Mouse (Mus musculus) induced T-regulatory cell, adult 2 months (primary cell): ENCODE data around the gene Tulp2.

Source experiments
- DNase-seq: peaks from one replicate; pipeline ENCODE4 v3.0.0-alpha.2; 2012; ENCODE audit warnings: low read depth

Tulp2 gene

GRCm38 (mm10) chr7:45521728-45522184 is 40.1 kb downstream of the Tulp2 start:
- DNase-seq = peak; percentile 98

GRCm38 (mm10) chr7:45522194-45522752 is 40.6 kb downstream of the Tulp2 start:
- DNase-seq = no peak

DNA sequence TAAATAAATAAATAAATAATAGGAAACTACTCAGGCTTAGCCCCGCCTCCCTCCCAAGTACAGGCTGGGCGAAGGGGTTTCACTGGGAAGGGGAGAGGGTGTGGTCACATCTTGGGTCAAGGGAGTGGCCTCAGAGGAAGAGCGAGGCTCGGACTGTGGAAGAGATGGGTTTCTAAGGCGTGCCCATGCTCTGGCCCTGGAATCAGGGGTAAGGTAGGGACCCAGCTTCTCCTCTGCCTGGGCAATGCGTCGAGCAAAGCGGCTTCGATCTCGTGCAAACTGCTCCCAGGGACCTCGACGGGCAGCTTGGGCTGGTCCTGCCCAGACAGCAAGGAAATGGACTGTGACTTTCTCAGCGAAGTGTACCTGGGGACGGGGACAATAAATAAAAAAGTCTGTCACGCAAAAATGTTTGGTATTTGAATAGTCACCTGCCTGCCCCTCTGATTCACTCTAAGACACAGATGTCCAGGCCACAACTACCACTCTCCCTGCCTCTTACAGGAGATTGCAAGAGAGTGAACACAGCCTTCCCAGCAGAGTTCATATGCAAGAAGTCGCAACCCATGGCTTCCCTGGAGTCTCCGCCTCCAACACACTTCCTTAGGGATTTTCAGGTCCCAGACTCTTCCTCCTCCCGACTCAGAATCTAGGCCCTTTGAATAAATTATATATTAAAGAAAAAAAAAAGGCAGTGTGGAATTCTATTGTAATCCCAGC is 41.4 kb downstream of the Tulp2 start:
- DNase-seq = peak; percentile 52

DNA sequence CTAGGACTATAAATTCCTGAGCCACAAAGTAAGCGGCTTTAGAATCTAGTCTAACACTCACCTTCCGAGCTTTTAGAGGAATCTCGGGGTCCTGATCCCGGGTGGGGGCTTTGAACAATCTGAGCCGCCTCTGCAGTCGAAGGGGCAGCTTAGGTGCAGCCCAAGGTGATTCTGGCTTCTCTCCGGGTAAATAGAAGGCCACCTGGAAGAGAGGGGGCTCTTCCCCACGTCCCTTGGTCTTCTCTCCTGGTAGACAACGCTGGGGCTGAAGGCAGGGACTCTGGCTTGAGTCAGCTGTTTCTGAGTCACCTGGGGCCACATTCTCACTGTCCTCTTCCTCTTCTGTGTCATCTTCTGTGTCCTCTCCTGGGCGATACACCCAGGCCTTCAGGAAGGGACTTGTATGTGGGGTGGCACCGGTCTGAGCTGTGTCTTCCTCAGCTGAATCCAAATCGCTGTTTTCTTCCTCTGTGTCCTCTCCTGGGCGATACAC is 42.0 kb downstream of the Tulp2 start:
- DNase-seq = peak; percentile 40

- DNase-seq = peak; percentile 64
Measured at GRCm38 (mm10) chr7:45524841-45525621, 43.4 kb downstream of the Tulp2 start.

- peak; percentile 98 for DNase-seq
Measured at GRCm38 (mm10) chr7:45525809-45526473, 44.3 kb downstream of the Tulp2 start, which contains the start of the genes Ppp1r15a and Plekha4. Gene Ppp1r15a, minus strand, starts transcription at chr7:45526268. Gene Plekha4, plus strand, starts transcription at chr7:45526330.

DNA sequence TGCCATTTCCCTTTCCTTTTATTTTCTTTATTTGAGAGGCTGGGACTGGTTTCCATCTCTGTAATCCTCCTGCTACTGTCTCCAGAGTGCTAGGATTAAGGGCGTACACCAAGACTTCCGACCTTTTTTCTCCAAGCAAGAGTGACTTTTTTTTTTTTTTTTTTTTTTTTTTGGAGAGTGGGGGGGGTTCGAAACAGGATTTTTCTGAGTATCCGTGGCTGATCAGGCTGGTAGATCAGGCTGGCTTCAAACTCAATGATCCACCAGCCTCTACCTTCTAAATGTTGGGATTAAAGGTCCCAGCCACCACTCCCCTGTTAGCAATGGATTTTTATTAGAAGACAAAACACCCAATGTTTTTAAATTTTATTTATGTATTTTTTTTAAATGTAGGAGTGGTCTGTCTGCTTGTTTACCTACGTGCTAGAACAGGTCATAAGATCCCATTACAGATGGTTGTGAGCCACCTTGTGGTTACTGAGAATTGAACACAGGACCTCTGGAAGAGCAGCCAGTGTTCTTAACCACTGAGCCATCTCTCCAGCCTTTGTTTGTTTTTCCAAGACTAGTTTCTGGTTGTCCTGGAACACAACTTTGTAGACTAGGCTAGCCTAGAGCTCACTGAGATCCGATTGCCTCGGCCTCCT is 44.9 kb downstream of the Tulp2 start:
- peak; percentile 83 for DNase-seq

DNA sequence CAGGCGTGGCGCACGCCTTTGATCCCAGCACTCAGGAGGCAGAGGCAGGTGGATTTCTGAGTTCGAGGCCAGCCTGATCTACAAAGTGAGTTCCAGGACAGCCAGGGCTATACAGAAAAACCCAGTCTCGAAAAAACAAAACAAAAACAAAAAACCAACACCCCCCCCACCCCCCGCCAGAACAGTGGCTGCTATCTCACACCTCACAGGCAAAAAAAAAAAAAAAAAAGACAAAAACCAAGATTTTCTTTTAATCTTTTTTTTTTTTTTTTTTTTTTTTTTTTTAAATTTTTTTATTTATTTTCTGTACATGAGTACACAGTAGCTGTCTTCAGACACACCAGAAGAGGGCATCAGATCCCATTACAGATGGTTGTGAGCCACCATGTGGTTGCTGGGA is 45.5 kb downstream of the Tulp2 start:
- DNase-seq = peak; percentile 70

DNA sequence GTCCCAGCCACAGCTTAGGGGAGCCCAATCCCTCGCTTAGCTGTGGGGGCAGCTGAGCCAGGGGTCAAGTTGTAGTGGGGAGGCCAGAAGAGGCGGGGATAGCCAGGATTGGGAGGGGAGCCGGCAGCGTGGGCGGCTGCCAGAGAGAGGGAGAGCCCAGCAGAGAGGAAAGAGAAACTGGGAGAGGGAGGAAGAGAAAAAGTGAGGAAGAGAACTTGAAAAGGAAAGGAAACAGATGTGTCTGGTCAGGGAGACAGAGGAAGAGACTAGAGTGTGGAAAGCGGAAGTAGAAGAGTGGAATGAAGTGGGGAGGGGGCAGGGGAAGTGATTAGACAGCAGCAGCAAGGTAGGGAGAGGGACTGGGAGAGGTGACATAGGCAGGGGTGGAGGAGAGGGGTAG is 47.8 kb downstream of the Tulp2 start:
- peak; percentile 39 for DNase-seq

GRCm38 (mm10) chr7:45530643-45531042 is 49.0 kb downstream of the Tulp2 start:
- no peak for DNase-seq

DNA sequence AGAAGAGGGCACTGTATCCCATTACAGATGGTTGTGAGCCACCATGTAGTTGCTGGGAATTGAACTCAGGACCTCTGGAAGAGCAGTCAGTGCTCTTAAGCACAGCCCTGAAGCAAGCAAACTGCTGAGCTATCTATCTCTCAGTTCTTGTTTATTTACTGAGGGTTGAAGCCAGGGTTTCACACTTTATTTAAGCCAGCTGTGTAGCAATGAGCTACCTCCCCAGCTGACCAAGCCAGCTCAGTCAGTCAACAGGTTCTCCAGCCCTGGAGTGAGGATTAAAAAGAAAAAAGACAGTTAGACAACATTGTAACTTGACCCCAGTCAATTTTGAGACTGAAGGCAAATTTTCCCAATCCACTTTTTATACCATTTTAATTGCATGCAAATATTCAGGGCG is 54.0 kb downstream of the Tulp2 start:
- DNase-seq = no peak

GRCm38 (mm10) chr7:45537602-45538001 is 55.9 kb downstream of the Tulp2 start:
- no peak for DNase-seq

GRCm38 (mm10) chr7:45538163-45539041 is 56.7 kb downstream of the Tulp2 start:
- no peak for DNase-seq

DNA sequence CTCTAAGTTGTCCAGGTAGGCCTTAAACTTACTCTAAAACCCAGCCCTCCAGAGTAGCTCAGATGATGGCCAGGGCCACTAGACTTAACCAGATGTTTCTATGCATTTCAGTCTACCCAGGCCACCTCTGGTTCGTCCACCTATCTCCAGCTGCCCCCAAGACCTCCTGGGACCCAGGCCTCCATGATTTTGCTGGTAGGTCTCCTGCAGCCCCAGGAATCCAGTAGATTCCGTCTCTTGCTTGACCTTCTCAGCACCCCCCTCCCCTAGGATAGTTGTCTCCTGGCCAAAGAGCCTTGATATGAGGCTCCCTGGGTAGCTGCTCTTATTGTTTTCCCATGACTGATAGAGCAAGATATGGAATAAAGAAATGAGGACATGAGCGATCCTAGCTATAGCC is 57.4 kb downstream of the Tulp2 start:
- no peak for DNase-seq

- DNase-seq = no peak
Measured at GRCm38 (mm10) chr7:45540213-45540612, 58.5 kb downstream of the Tulp2 start.

- peak; percentile 50 for DNase-seq
Measured at GRCm38 (mm10) chr7:45544525-45544924, 62.8 kb downstream of the Tulp2 start.

- no peak for DNase-seq
Measured at GRCm38 (mm10) chr7:45549641-45550436, 68.2 kb downstream of the Tulp2 start.

GRCm38 (mm10) chr7:45550821-45551511 is 69.3 kb downstream of the Tulp2 start:
- no peak for DNase-seq

GRCm38 (mm10) chr7:45551512-45551883 is 69.8 kb downstream of the Tulp2 start:
- DNase-seq = no peak
